Mouse (Mus musculus): ENCODE data around the gene Krba1.

DNA sequence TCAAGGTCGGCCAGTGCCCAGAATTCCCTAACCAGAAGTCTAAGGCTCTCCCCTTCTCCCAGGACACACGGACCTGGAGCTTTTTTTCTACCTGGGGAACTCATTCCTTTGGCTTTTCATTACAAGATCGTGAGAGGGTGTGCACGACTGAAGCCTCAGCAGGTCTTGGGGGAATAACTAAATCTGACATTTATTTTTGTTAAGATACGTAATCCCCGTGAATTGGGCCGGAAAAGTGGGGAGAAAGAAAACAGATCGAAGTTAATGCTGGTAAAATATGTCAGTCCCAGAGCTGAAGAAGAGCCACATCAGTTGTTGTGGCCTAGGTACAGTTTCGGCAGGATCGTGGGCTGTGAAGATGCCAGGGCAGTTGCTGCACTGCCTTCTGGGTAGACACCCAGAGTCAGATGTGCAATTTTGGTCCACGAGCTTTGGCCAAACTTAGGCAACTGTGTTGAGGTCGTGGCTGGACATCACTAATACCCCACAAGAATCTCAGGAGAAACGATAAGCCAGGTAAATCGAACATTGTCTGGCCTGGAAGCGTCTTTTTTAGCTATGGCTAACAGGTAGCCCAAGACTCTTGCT lies 716 bp downstream of the Krba1 start:
- no peak for TF ChIP-seq CTCF (IDR thresholded peaks at IDR 0.05; ENCODE audit: extremely low read depth, insufficient read length, insufficient replicate concordance, low read depth, low read length)
- no peak for TF ChIP-seq POLR2A (IDR thresholded peaks at IDR 0.05; ENCODE audit: low read depth, low read length)
